Mouse (Mus musculus) embryonic fibroblast, embryonic 13.5 days (primary cell): ENCODE results near the gene Atf6b. TPM values are rescaled to one million over a fixed set of nuclear protein-coding genes. Genes with fewer than 3 reads are reported as not detected.
A peak's percentile ranks its signal among the peaks of the same experiment; 100 is the strongest.

ENCODE experiments used
- H3K27ac ChIP-seq: 2 replicates; pipeline ENCODE4 v1.5.1; 2012; ENCODE audit warnings: low read length, control low read depth, inconsistent platforms; ENCODE audit not compliant: insufficient read depth
- H3K4me1 ChIP-seq: 2 replicates; pipeline ENCODE4 v1.6.1; 2011; ENCODE audit warnings: low read length; ENCODE audit not compliant: control insufficient read depth, insufficient read depth
- H3K4me3 ChIP-seq: 2 replicates; pipeline ENCODE4 v1.5.1; 2011; ENCODE audit warnings: mild to moderate bottlenecking, control low read depth, low read length; ENCODE audit not compliant: insufficient read depth
- CTCF ChIP-seq: IDR thresholded peaks from 2 replicates; pipeline ENCODE4 v1.5.1; 2011; ENCODE audit warnings: mild to moderate bottlenecking, control low read depth, low read length, moderate library complexity, borderline replicate concordance; ENCODE audit not compliant: insufficient read depth
- POLR2A ChIP-seq: IDR thresholded peaks from 2 replicates; pipeline ENCODE4 v1.6.1; 2011; ENCODE audit warnings: low read depth, mild to moderate bottlenecking, control low read depth, low read length, moderate library complexity
- polyA plus RNA-seq: library from polyadenylated mRNA; stranded (reverse); fragments of >200 nt; gene quantifications from 2 replicates; pipeline ENCODE4 v1.2.4, GENCODE M21; 2011; ENCODE audit warnings: low read depth; ENCODE audit not compliant: missing spikeins, insufficient read length

Gene Atf6b
- polyA plus RNA-seq, 1 experiment, result 83.8 TPM

- no peak overlapping the region for H3K27ac ChIP-seq
- TF ChIP-seq POLR2A, result no peak
- TF ChIP-seq CTCF, result no peak
- peak overlapping the region; percentile 93 for H3K4me3 ChIP-seq
- peaks cover 9% of the 10 kb centered on the region; the same call in 1 of the 2 replicates for H3K4me1 ChIP-seq
These were observed 20.7 kb upstream of the Atf6b start for GRCm38 (mm10) chr17:34626062-34626772.

- peaks cover 9% of the 10 kb centered on the region; the same call in 1 of the 2 replicates for H3K4me1 ChIP-seq
- peak overlapping the region; percentile 15 for H3K27ac ChIP-seq
- H3K4me3 ChIP-seq, result peak overlapping the region; percentile 93
- TF ChIP-seq POLR2A (no peak), CTCF (peak; percentile 43; the same call in 1 of the 2 replicates)
These were observed 20.2 kb upstream of the Atf6b start for GRCm38 (mm10) chr17:34626773-34627092.

GRCm38 (mm10) chr17:34627093-34627942, 19.6 kb upstream of the Atf6b start:
- Histone ChIP-seq H3K4me3 (peak overlapping the region; percentile 93), H3K27ac (peak overlapping the region; percentile 77), H3K4me1 (peaks cover 9% of the 10 kb centered on the region; the same call in 1 of the 2 replicates)
- peak; percentile 83 for TF ChIP-seq POLR2A
- TF ChIP-seq CTCF, result no peak

- TF ChIP-seq CTCF, result no peak
- Histone ChIP-seq H3K4me1 (peaks cover 9% of the 10 kb centered on the region; the same call in 1 of the 2 replicates), H3K4me3 (peak within 1 kb of the TSS; percentile 45), H3K27ac (peak within 1 kb of the TSS; percentile 77)
These were observed 18.9 kb upstream of the Atf6b start, which contains the start of gene Ppt2 for GRCm38 (mm10) chr17:34627943-34628643. Gene Ppt2 (minus strand): TSS chr17:34628510.

GRCm38 (mm10) chr17:34628644-34628967, 18.3 kb upstream of the Atf6b start:
- H3K4me1 ChIP-seq, result peaks cover 9% of the 10 kb centered on the region; the same call in 1 of the 2 replicates
- H3K27ac ChIP-seq, result no peak overlapping the region
- TF ChIP-seq POLR2A, result 0 out of 2 replicates have a peak, but pooled peaks have one; percentile 12
- no peak for TF ChIP-seq CTCF
- peak overlapping the region; percentile 45; the same call in 1 of the 2 replicates for H3K4me3 ChIP-seq

- H3K27ac ChIP-seq, result no peak within 1 kb of the TSS
These were observed 17.7 kb upstream of the Atf6b start, which contains the start of gene Prrt1 for GRCm38 (mm10) chr17:34629221-34629751. Gene Prrt1 (plus strand): TSS chr17:34629533.

GRCm38 (mm10) chr17:34629796-34630603, 16.9 kb upstream of the Atf6b start:
- Histone ChIP-seq H3K4me1 (peaks cover 9% of the 10 kb centered on the region; the same call in 1 of the 2 replicates), H3K4me3 (no peak overlapping the region), H3K27ac (no peak overlapping the region)
- TF ChIP-seq CTCF, result no peak
- TF ChIP-seq POLR2A, result no peak

More at GRCm38 (mm10) chr17:34629221-34629751, 17.7 kb upstream of the Atf6b start, which contains the start of gene Prrt1:
- H3K4me3 ChIP-seq, result peak within 1 kb of the TSS; percentile 45; the same call in 1 of the 2 replicates
- TF ChIP-seq CTCF (no peak), POLR2A (no peak)
- H3K4me1 ChIP-seq, result peaks cover 9% of the 10 kb centered on the region; the same call in 1 of the 2 replicates

GRCm38 (mm10) chr17:34630761-34631301, 16.1 kb upstream of the Atf6b start:
- H3K4me3 ChIP-seq, result no peak overlapping the region
- H3K27ac ChIP-seq, result no peak overlapping the region
- TF ChIP-seq CTCF, result no peak
- no peak for TF ChIP-seq POLR2A
- H3K4me1 ChIP-seq, result peaks cover 9% of the 10 kb centered on the region; the same call in 1 of the 2 replicates
